23 mouse cellular contexts compared by ENCODE assay signal in the genomic region with DNA sequence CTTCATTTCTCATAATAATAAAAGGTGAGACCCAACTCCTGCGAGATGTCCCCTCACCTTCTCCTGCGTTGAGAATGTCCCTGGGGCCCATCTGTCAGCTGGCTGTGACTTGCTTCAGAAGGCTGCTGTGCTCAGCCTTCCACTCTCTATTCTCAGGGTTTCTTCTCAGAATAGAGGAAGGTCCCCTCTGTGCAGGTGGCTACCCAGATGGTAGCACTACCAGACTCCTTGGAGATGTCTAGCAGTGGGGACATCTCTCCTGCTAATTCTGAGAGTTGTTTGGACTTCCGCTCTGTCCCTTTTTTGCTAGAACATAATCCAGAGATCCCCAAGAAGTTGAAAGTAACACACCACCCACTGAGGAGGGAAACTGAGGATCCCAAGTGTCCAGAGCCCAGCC. TPM values are rescaled to one million over a fixed set of nuclear protein-coding genes. Genes with fewer than 3 reads are reported as not detected.
A peak's percentile ranks its signal among the peaks of the same experiment; 100 is the strongest.
DNase-seq lines count a peak whose midpoint lies in the region; ATAC-seq and TF ChIP-seq lines count a peak whose summit lies in the region.
"Had no signal": no experiment of that assay in that cellular context is flagged by ENCODE, and none has a peak within 500 bp of the region (broad histone marks: within the 10 kb centered on the region; RNA-seq: fewer than 3 reads in every experiment).

No protein-coding gene starts in this region.

- H3K36me3 ChIP-seq in midbrain, embryonic 11.5 days (ENCODE audit: control insufficient read depth, insufficient read depth, low read length) = no peaks in the 10 kb centered on the region
- H3K36me3 ChIP-seq in midbrain, postnatal 0 days (ENCODE audit: insufficient read depth, low read length) = no peaks in the 10 kb centered on the region

- peaks cover 1% of the 10 kb centered on the region; the same call in 1 of the 2 replicates for H3K4me1 ChIP-seq in midbrain, embryonic 11.5 days (ENCODE audit: control insufficient read depth, insufficient read depth, low read length)
- peaks cover 10% of the 10 kb centered on the region; the same call in 1 of the 2 replicates for H3K4me1 ChIP-seq in midbrain, postnatal 0 days (ENCODE audit: insufficient read depth, low read length)

- H3K9ac ChIP-seq in midbrain, embryonic 11.5 days (ENCODE audit: low read length) = no peak overlapping the region
- H3K9ac ChIP-seq in midbrain, postnatal 0 days (replicated peaks; ENCODE audit: low read length, poor library complexity, severe bottlenecking) = no peak overlapping the region

- intact Hi-C loops in left cerebral cortex, adult 2 months (cut with DNase I) = no loop called here

- ATAC-seq in midbrain, embryonic 11.5 days (ENCODE audit: low FRiP score) = no peak
- ATAC-seq in midbrain, postnatal 0 days (ENCODE audit: low FRiP score) = no peak
- ATAC-seq: activated CD4-positive, CD25-positive, alpha-beta regulatory T cell, adult 4 months; CD4-positive, CD25-positive, alpha-beta regulatory T cell, adult 4 months; Patski had no signal

- TF ChIP-seq CTCF in layer of hippocampus, adult 2 months (conservative IDR thresholded peaks at IDR 0.05) = no peak
- no peak for TF ChIP-seq CTCF in left cerebral cortex, adult 2 months (IDR thresholded peaks at IDR 0.05)
- no peak for TF ChIP-seq CTCF in midbrain, postnatal 0 days (IDR thresholded peaks at IDR 0.05)

- no peak overlapping the region for H3K4me2 ChIP-seq in midbrain, embryonic 11.5 days
- no peak overlapping the region for H3K4me2 ChIP-seq in midbrain, postnatal 0 days (ENCODE audit: low read depth, low read length, poor library complexity, severe bottlenecking)

- no peaks in the 10 kb centered on the region for H3K9me3 ChIP-seq in midbrain, embryonic 11.5 days (ENCODE audit: control insufficient read depth, low read length)
- H3K9me3 ChIP-seq in midbrain, postnatal 0 days (ENCODE audit: low read length) = no peaks in the 10 kb centered on the region

- 90% methylated on average over 3 of the region's 3 CpGs for WGBS in midbrain, embryonic 11.5 days
- 100% methylated on average over 3 of the region's 3 CpGs for WGBS in midbrain, postnatal 0 days

- no peak overlapping the region for H3K4me3 ChIP-seq in layer of hippocampus, adult 2 months
- no peak overlapping the region for H3K4me3 ChIP-seq in left cerebral cortex, adult 2 months
- no peak overlapping the region for H3K4me3 ChIP-seq in midbrain, embryonic 11.5 days (ENCODE audit: low read depth, low read length)
- H3K4me3 ChIP-seq in midbrain, postnatal 0 days (ENCODE audit: low read depth, low read length) = no peak overlapping the region

- H3K27me3 ChIP-seq in midbrain, embryonic 11.5 days (ENCODE audit: control insufficient read depth, insufficient read depth, low read length) = no peaks in the 10 kb centered on the region
- no peaks in the 10 kb centered on the region for H3K27me3 ChIP-seq in midbrain, postnatal 0 days (ENCODE audit: insufficient read depth, low read length)
- H3K27me3 ChIP-seq: CH12.LX, Patski had no signal

- H3K27ac ChIP-seq in layer of hippocampus, adult 2 months = peak overlapping the region; percentile 19; the same call in 1 of the 2 replicates
- H3K27ac ChIP-seq in left cerebral cortex, adult 2 months = peak overlapping the region; percentile 80; the same call in 1 of the 2 replicates
- H3K27ac ChIP-seq in midbrain, embryonic 11.5 days (ENCODE audit: low read depth, low read length) = no peak overlapping the region
- H3K27ac ChIP-seq in midbrain, postnatal 0 days (ENCODE audit: low read depth, low read length) = no peak overlapping the region

- DNase-seq in layer of hippocampus, adult 2 months (ENCODE audit: low spot score in 2 of 2) = no peak
- no peak for DNase-seq in layer of hippocampus, adult 18-20 months (ENCODE audit: low spot score in 2 of 2)
- DNase-seq in left cerebral cortex, adult 2 months (ENCODE audit: extremely low spot score in 1 of 2, low spot score in 2 of 2) = no peak
- no peak for DNase-seq in left cerebral cortex, adult 18-20 months (ENCODE audit: low spot score in 2 of 2)
- peak; percentile 57 for DNase-seq in midbrain, embryonic 11.5 days (ENCODE audit: low spot score, missing footprints)
- no peak for DNase-seq in midbrain, postnatal 0 days (ENCODE audit: low spot score)
- DNase-seq in brain, adult 2 months (ENCODE audit: low read depth, low spot score) = peak; percentile 56
- no peak for DNase-seq in cerebellum, postnatal 10 days
- DNase-seq: adrenal gland, adult 2 months; adrenal gland, adult 8-10 months; adrenal gland, postnatal 14 days; adrenal gland, postnatal 25 days; adrenal gland, postnatal 36 days; B cell, adult 2 months; cerebellum, adult 11 months; cerebellum, adult 11-12 months; cerebellum, adult 18-20 months had no signal

RNA-seq across cellular contexts. Expression of gene Htr6, which starts 40.4 kb away (rescaled TPM):
- 1 to 10 TPM; 7.3 to 7.6 TPM for total RNA-seq in layer of hippocampus, adult 2 months (2021)
- 1 to 10 TPM; 6.5 to 7.6 TPM for total RNA-seq in layer of hippocampus, adult 18-20 months (2021)
- total RNA-seq in left cerebral cortex, adult 2 months (2021) = 1 to 10 TPM; 5.9 to 6.9 TPM
- total RNA-seq in left cerebral cortex, adult 18-20 months (2021) = 1 to 10 TPM; 5.7 to 7.6 TPM
- polyA plus RNA-seq in midbrain, embryonic 11.5 days (2014; fragmentation: Nextera tagmentation; extraction: Ambion mirVana) = not detected in 2 replicates
- 4.2 and 5.9 TPM in 2 replicates for total RNA-seq in midbrain, postnatal 0 days (2014; rRNA removed)
- 1.0 and 1.1 TPM in 2 replicates for polyA plus RNA-seq in midbrain, postnatal 0 days (2015; fragmentation: Nextera tagmentation; extraction: Ambion mirVana)
- total RNA-seq: adrenal gland, postnatal 14 days; CH12.LX; G1E had no signal
- polyA plus RNA-seq: activated CD4-positive, CD25-positive, alpha-beta regulatory T cell, adult 4 months; CD4-positive, CD25-positive, alpha-beta regulatory T cell, adult 4 months; G1E had no signal

RNA-seq across cellular contexts. Expression of gene Nbl1, which starts 57.9 kb away (rescaled TPM):
- 10 to 100 TPM; 84.4 to 89.9 TPM for total RNA-seq in layer of hippocampus, adult 2 months (2021)
- 10 to 100 TPM; 80.3 to 92.2 TPM for total RNA-seq in layer of hippocampus, adult 18-20 months (2021)
- 10 to 100 TPM; 62.4 to 84.3 TPM for total RNA-seq in left cerebral cortex, adult 2 months (2021)
- 10 to 100 TPM; 62.6 to 66.6 TPM for total RNA-seq in left cerebral cortex, adult 18-20 months (2021)
- polyA plus RNA-seq in midbrain, embryonic 11.5 days (2014; fragmentation: Nextera tagmentation; extraction: Ambion mirVana) = 12.7 and 13.6 TPM in 2 replicates
- total RNA-seq in midbrain, postnatal 0 days (2014; rRNA removed) = 60.7 and 62.2 TPM in 2 replicates
- polyA plus RNA-seq in midbrain, postnatal 0 days (2015; fragmentation: Nextera tagmentation; extraction: Ambion mirVana) = 53.4 and 55.7 TPM in 2 replicates
- total RNA-seq: MEL had no signal

Comparison
In these comparisons a context has a peak if more than half of its experiments do, and no peak if none do; other contexts are left out.
1. DNase-seq: peak in midbrain, embryonic 11.5 days (single experiment) and brain, adult 2 months (single experiment); none in layer of hippocampus, adult 2 months (0 of 2), layer of hippocampus, adult 18-20 months (0 of 2), left cerebral cortex, adult 2 months (0 of 2), left cerebral cortex, adult 18-20 months (0 of 2), midbrain, postnatal 0 days (single experiment) and cerebellum, postnatal 10 days (0 of 2).
2. H3K27ac ChIP-seq: peak in layer of hippocampus, adult 2 months (single experiment) and left cerebral cortex, adult 2 months (single experiment); none in midbrain, embryonic 11.5 days (single experiment) and midbrain, postnatal 0 days (single experiment).